Mouse (Mus musculus) liver, postnatal 0 days (tissue): ENCODE measurements at regions not wholly inside any gene's neighbourhood (a gene's known extent, or its start where the extent isn't known, plus 50 kb on each side); places are given as distances from the start of the nearest gene placed in this dataset.

Experiments used
- CTCF ChIP-seq: sonication (generic); IDR thresholded peaks from 2 replicates; pipeline ENCODE4 v1.5.1; 2016; ENCODE audit warnings: antibody characterized with exemption, low read depth
- EP300 ChIP-seq: IDR thresholded peaks from 2 replicates; pipeline ENCODE4 v1.6.1; 2016; ENCODE audit warnings: antibody characterized with exemption, low read depth, mild to moderate bottlenecking

- TF ChIP-seq CTCF (no peak), EP300 (no peak)
These were observed 209.7 kb downstream of the Srek1 start for GRCm38 (mm10) chr13:103564715-103565114.
